Mouse (Mus musculus): ENCODE results near the gene Bicc1. TPM values are rescaled to one million over a fixed set of nuclear protein-coding genes. Genes with fewer than 3 reads are reported as not detected.

Bicc1 gene
- total and polyA plus RNA-seq, 3 experiments = 13.7 to 17.1 (median 14.6) TPM

DNA sequence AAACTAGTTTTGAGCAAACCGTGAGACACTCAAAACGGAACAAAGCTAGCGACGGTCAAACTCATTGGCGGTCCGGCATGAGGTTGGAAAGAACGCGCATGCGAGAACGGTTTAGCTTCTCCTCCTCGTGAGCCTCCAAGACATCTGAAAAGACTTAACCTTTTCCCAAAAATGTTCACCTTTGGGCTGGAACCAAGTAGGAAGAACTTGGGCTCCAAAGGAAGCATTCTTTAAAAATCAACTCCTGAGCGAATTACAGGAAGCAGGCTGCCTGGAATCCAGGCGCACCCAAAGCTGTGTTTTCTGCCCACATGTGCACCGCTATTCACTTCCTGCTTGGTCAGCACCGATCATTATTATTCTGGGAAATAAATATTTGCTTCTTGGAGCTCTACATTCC, 15.8 kb upstream of the Bicc1 start:
- Histone ChIP-seq H3K27me3 (ENCODE audit: control insufficient read depth, insufficient read depth, low read length) (no peaks in the 10 kb centered on the region), H3K4me3 (no peak overlapping the region), H3K4me1 (ENCODE audit: control insufficient read depth, insufficient read depth, low read length) (no peaks in the 10 kb centered on the region), H3K27ac (no peak overlapping the region), H3K79me2 (replicated peaks; ENCODE audit: control insufficient read depth, insufficient read depth, low read length) (no peaks in the 10 kb centered on the region), H3K9ac (ENCODE audit: low read depth, low read length) (no peak overlapping the region), H3K36me3 (ENCODE audit: control insufficient read depth, insufficient read depth, low read length) (no peaks in the 10 kb centered on the region)
- TF ChIP-seq POLR2A (IDR thresholded peaks at IDR 0.05; ENCODE audit: insufficient read depth, low read depth, low read length) = no peak
- TF ChIP-seq CTCF (IDR thresholded peaks at IDR 0.05) = no peak
- no peak for TF ChIP-seq EP300 (IDR thresholded peaks at IDR 0.05; ENCODE audit: insufficient read depth, low read depth, low read length)
- DNase-seq = no peak
- intact Hi-C loops (cut with DNase I) = no loop called here
- WGBS = 89% methylated on average over 15 of the region's 15 CpGs

GRCm38 (mm10) chr10:71171414-71171813, 11.9 kb upstream of the Bicc1 start:
- no peak overlapping the region for H3K4me3 ChIP-seq
- no peak for DNase-seq
- H3K79me2 ChIP-seq (replicated peaks; ENCODE audit: control insufficient read depth, insufficient read depth, low read length) = no peaks in the 10 kb centered on the region
- 100% methylated on average over 1 of the region's 1 CpGs for WGBS
- TF ChIP-seq EP300 (IDR thresholded peaks at IDR 0.05; ENCODE audit: insufficient read depth, low read depth, low read length) = no peak
- TF ChIP-seq CTCF (IDR thresholded peaks at IDR 0.05) = peak; percentile 21
- no peak for TF ChIP-seq POLR2A (IDR thresholded peaks at IDR 0.05; ENCODE audit: insufficient read depth, low read depth, low read length)
- no peaks in the 10 kb centered on the region for H3K4me1 ChIP-seq (ENCODE audit: control insufficient read depth, insufficient read depth, low read length)
- H3K9ac ChIP-seq (ENCODE audit: low read depth, low read length) = no peak overlapping the region
- no peaks in the 10 kb centered on the region for H3K36me3 ChIP-seq (ENCODE audit: control insufficient read depth, insufficient read depth, low read length)
- intact Hi-C loops (cut with DNase I) = no loop called here
- H3K27me3 ChIP-seq (ENCODE audit: control insufficient read depth, insufficient read depth, low read length) = no peaks in the 10 kb centered on the region
- H3K27ac ChIP-seq = no peak overlapping the region

DNA sequence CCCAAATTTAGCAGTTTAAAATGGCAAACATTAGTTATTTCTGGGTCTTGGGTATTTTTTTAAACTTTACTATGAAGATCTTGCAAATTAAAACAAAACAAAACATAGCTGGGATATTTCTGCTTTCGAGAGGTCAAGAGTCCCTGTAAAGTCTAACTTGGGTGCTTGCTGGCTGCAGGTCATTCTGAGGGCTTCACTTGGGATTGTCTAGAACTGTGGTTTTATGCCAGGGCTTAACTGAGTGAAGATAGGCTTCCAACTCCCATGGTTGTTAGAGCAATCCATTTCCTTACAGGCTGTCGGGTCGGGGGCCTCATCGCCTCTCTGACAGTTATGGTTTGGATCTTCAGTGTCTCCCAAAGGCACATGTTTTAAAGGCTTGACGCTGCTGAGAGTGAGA, 11.3 kb upstream of the Bicc1 start:
- DNase-seq = no peak
- no peak overlapping the region for H3K4me3 ChIP-seq
- no peak overlapping the region for H3K27ac ChIP-seq
- no peak for TF ChIP-seq EP300 (IDR thresholded peaks at IDR 0.05; ENCODE audit: insufficient read depth, low read depth, low read length)
- H3K27me3 ChIP-seq (ENCODE audit: control insufficient read depth, insufficient read depth, low read length) = no peaks in the 10 kb centered on the region
- no peaks in the 10 kb centered on the region for H3K79me2 ChIP-seq (replicated peaks; ENCODE audit: control insufficient read depth, insufficient read depth, low read length)
- no peaks in the 10 kb centered on the region for H3K36me3 ChIP-seq (ENCODE audit: control insufficient read depth, insufficient read depth, low read length)
- no peak overlapping the region for H3K9ac ChIP-seq (ENCODE audit: low read depth, low read length)
- intact Hi-C loops (cut with DNase I) = no loop called here
- H3K4me1 ChIP-seq (ENCODE audit: control insufficient read depth, insufficient read depth, low read length) = no peaks in the 10 kb centered on the region
- 88% methylated on average over 5 of the region's 5 CpGs for WGBS

GRCm38 (mm10) chr10:71169811-71170210, 10.3 kb upstream of the Bicc1 start:
- 69% methylated on average over 10 of the region's 10 CpGs for WGBS
- H3K27ac ChIP-seq = no peak overlapping the region
- H3K27me3 ChIP-seq (ENCODE audit: control insufficient read depth, insufficient read depth, low read length) = no peaks in the 10 kb centered on the region
- H3K79me2 ChIP-seq (replicated peaks; ENCODE audit: control insufficient read depth, insufficient read depth, low read length) = no peaks in the 10 kb centered on the region
- peak in 1 of 2 experiments; percentile 29 for DNase-seq
- no peaks in the 10 kb centered on the region for H3K36me3 ChIP-seq (ENCODE audit: control insufficient read depth, insufficient read depth, low read length)
- TF ChIP-seq CTCF (IDR thresholded peaks at IDR 0.05) (no peak), POLR2A (IDR thresholded peaks at IDR 0.05; ENCODE audit: insufficient read depth, low read depth, low read length) (no peak), EP300 (IDR thresholded peaks at IDR 0.05; ENCODE audit: insufficient read depth, low read depth, low read length) (no peak)
- intact Hi-C loops (cut with DNase I) = no loop called here
- no peak overlapping the region for H3K9ac ChIP-seq (ENCODE audit: low read depth, low read length)
- no peak overlapping the region for H3K4me3 ChIP-seq
- H3K4me1 ChIP-seq (ENCODE audit: control insufficient read depth, insufficient read depth, low read length) = no peaks in the 10 kb centered on the region

GRCm38 (mm10) chr10:71169171-71169570, 9.7 kb upstream of the Bicc1 start:
- Histone ChIP-seq H3K27me3 (ENCODE audit: control insufficient read depth, insufficient read depth, low read length) (no peaks in the 10 kb centered on the region), H3K79me2 (replicated peaks; ENCODE audit: control insufficient read depth, insufficient read depth, low read length) (no peaks in the 10 kb centered on the region), H3K27ac (no peak overlapping the region), H3K9ac (ENCODE audit: low read depth, low read length) (no peak overlapping the region), H3K36me3 (ENCODE audit: control insufficient read depth, insufficient read depth, low read length) (no peaks in the 10 kb centered on the region), H3K4me3 (no peak overlapping the region), H3K4me1 (ENCODE audit: control insufficient read depth, insufficient read depth, low read length) (no peaks in the 10 kb centered on the region)
- no peak for TF ChIP-seq POLR2A (IDR thresholded peaks at IDR 0.05; ENCODE audit: insufficient read depth, low read depth, low read length)
- no peak for TF ChIP-seq EP300 (IDR thresholded peaks at IDR 0.05; ENCODE audit: insufficient read depth, low read depth, low read length)
- no peak for TF ChIP-seq CTCF (IDR thresholded peaks at IDR 0.05)
- no peak for DNase-seq
- intact Hi-C loops (cut with DNase I) = no loop called here
- WGBS = 63% methylated on average over 4 of the region's 4 CpGs

DNA sequence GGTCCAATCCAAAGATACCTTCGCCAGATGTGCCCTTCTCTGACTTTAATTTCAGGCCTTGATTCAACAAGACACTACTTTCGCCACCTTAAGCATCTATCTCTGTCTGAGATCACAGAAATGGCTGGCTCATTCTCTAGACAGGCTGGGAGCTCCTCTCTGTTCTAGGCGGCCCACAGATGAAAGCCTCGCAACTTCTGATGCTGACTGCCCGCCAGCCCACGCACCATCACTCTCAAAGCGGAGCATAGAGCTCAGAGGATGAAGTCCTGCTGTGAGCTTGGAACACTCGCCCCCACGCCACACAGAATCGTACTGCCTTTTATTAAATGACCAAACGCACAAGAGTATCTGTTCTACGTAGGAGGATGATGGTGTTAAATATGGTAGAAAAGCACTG, 949 bp upstream of the Bicc1 start:
- no peak for DNase-seq
- H3K36me3 ChIP-seq (ENCODE audit: control insufficient read depth, insufficient read depth, low read length) = no peaks in the 10 kb centered on the region
- 93% methylated on average over 12 of the region's 12 CpGs for WGBS
- no peak for TF ChIP-seq CTCF (IDR thresholded peaks at IDR 0.05)
- TF ChIP-seq POLR2A (IDR thresholded peaks at IDR 0.05; ENCODE audit: insufficient read depth, low read depth, low read length) = no peak
- no peak for TF ChIP-seq EP300 (IDR thresholded peaks at IDR 0.05; ENCODE audit: insufficient read depth, low read depth, low read length)
- H3K27ac ChIP-seq = no peak overlapping the region
- no peak overlapping the region for H3K4me3 ChIP-seq
- H3K79me2 ChIP-seq (replicated peaks; ENCODE audit: control insufficient read depth, insufficient read depth, low read length) = no peaks in the 10 kb centered on the region
- intact Hi-C loops (cut with DNase I) = no loop called here
- H3K4me1 ChIP-seq (ENCODE audit: control insufficient read depth, insufficient read depth, low read length) = no peaks in the 10 kb centered on the region; the same call in 1 of the 2 replicates
- no peak overlapping the region for H3K9ac ChIP-seq (ENCODE audit: low read depth, low read length)
- peaks cover 1% of the 10 kb centered on the region; the same call in 1 of the 2 replicates for H3K27me3 ChIP-seq (ENCODE audit: control insufficient read depth, insufficient read depth, low read length)

All from heart, adult 2 months (tissue).